Mouse (Mus musculus) embryonic fibroblast, embryonic 13.5 days (primary cell): Measurements from ENCODE around the gene 2410004B18Rik.

Source experiments
- CTCF ChIP-seq: IDR thresholded peaks from 2 replicates; pipeline ENCODE4 v1.5.1; 2011; ENCODE audit warnings: mild to moderate bottlenecking, control low read depth, low read length, moderate library complexity, borderline replicate concordance; ENCODE audit not compliant: insufficient read depth
- POLR2A ChIP-seq: IDR thresholded peaks from 2 replicates; pipeline ENCODE4 v1.6.1; 2011; ENCODE audit warnings: low read depth, mild to moderate bottlenecking, control low read depth, low read length, moderate library complexity

GRCm38 (mm10) chr3:145894131-145894530 is 43.7 kb upstream of the 2410004B18Rik start:
- no peak for TF ChIP-seq CTCF
- TF ChIP-seq POLR2A = no peak
